Mouse (Mus musculus) ES-E14 (cell line): ENCODE measurements around the gene Glt6d1. TPM values are rescaled to one million over a fixed set of nuclear protein-coding genes. Genes with fewer than 3 reads are reported as not detected.

Source experiments
- DNase-seq: peaks from one replicate; pipeline ENCODE4 v3.0.0-alpha.2; 2013; ENCODE audit warnings: low read depth, low spot score
- H3K27ac ChIP-seq: 2 replicates; pipeline ENCODE4 v1.5.1; 2012; ENCODE audit warnings: low read depth, mild to moderate bottlenecking, low read length, moderate library complexity, mixed read lengths; ENCODE audit not compliant: poor library complexity, insufficient read depth, severe bottlenecking
- H3K36me3 ChIP-seq: 2 replicates; pipeline ENCODE4 v1.6.1; 2012; ENCODE audit warnings: mild to moderate bottlenecking, low read length, moderate library complexity, mixed read lengths; ENCODE audit not compliant: control insufficient read depth, poor library complexity, insufficient read depth, severe bottlenecking
- H3K4me1 ChIP-seq, 2 experiments: fragments of 150-350 bp in 1 of 2; sonication (generic) in 1 of 2; 2 replicates each; pipeline ENCODE4 v1.6.1; 2012; ENCODE audit warnings: low read length in 2 of 2, mild to moderate bottlenecking in 1 of 2, mixed read lengths in 1 of 2; ENCODE audit not compliant: control insufficient read depth in 2 of 2, insufficient read depth in 2 of 2, poor library complexity in 1 of 2
- H3K4me3 ChIP-seq, 2 experiments: fragments of 150-350 bp in 1 of 2; sonication (generic) in 1 of 2; 2 replicates each; pipeline ENCODE4 v1.5.1; 2012; ENCODE audit warnings: low read length in 2 of 2, low read depth in 1 of 2, mild to moderate bottlenecking in 1 of 2, mixed read lengths in 1 of 2; ENCODE audit not compliant: insufficient read depth in 1 of 2, poor library complexity in 1 of 2, severe bottlenecking in 1 of 2
- H3K9ac ChIP-seq: 2 replicates; pipeline ENCODE4 v1.6.1; 2012; ENCODE audit warnings: low read depth, mild to moderate bottlenecking, low read length, mixed read lengths; ENCODE audit not compliant: poor library complexity, insufficient read depth, severe bottlenecking
- H3K9me3 ChIP-seq: fragments of 150-350 bp; sonication (generic); 2 replicates; pipeline ENCODE4 v1.6.1; 2012; ENCODE audit warnings: low read depth, mild to moderate bottlenecking, low read length; ENCODE audit not compliant: control insufficient read depth, insufficient read depth
- CHD2 ChIP-seq: IDR thresholded peaks from 2 replicates; pipeline ENCODE4 v1.6.1; 2014; ENCODE audit warnings: mild to moderate bottlenecking, low read depth, low read length, inconsistent platforms
- HCFC1 ChIP-seq: IDR thresholded peaks from 2 replicates; pipeline ENCODE4 v1.6.1; 2012; ENCODE audit warnings: low read length, inconsistent platforms, borderline replicate concordance; ENCODE audit not compliant: insufficient read depth
- MAFK ChIP-seq: IDR thresholded peaks from 2 replicates; pipeline ENCODE4 v1.6.1; 2014; ENCODE audit warnings: mild to moderate bottlenecking, low read depth, low read length, inconsistent platforms; ENCODE audit not compliant: insufficient read depth
- ZC3H11A ChIP-seq: IDR thresholded peaks from 2 replicates; pipeline ENCODE4 v1.6.1; 2012; ENCODE audit warnings: low read depth, mild to moderate bottlenecking, inconsistent platforms, low read length, borderline replicate concordance
- ZNF384 ChIP-seq: IDR thresholded peaks from 2 replicates; pipeline ENCODE4 v1.6.1; 2012; ENCODE audit warnings: low read depth, low read length, inconsistent platforms
- in situ Hi-C, 2 experiments: fragments of 600-800 bp; cut with MboI; formaldehyde crosslinking; loops; one replicate each; pipeline ENCODE4 v1.15.1; 2025; ENCODE audit warnings: low sequenced_read_pairs in 2 of 2, inconsistent platforms in 1 of 2; ENCODE audit not compliant: unreplicated experiment in 2 of 2
- total RNA-seq: library from RNA; depleted of rRNA; stranded (reverse); fragments of 300-350 nt; gene quantifications from 2 replicates; pipeline ENCODE4 v1.2.3, GENCODE M21; 2012

The Glt6d1 gene
- total RNA-seq, 1 experiment, result not detected

- in situ Hi-C loops, result no loop called here
- no peak for TF ChIP-seq HCFC1
- TF ChIP-seq CHD2, result no peak
- TF ChIP-seq ZNF384, result no peak
- TF ChIP-seq ZC3H11A, result no peak
- TF ChIP-seq MAFK, result no peak
- no peak for DNase-seq
- Histone ChIP-seq H3K9me3 (no peaks in the 10 kb centered on the region), H3K4me1 (peaks cover 0 to 2% of the 10 kb centered on the region in 2 experiments; a peak in 1 of 4 replicates), H3K36me3 (no peaks in the 10 kb centered on the region), H3K9ac (no peak within 1 kb of the TSS), H3K4me3 (no peak within 1 kb of the TSS), H3K27ac (no peak within 1 kb of the TSS)
These were observed 31.6 kb upstream of the Glt6d1 start, which contains the start of gene Sohlh1 for GRCm38 (mm10) chr2:25847226-25847625. Sohlh1 (minus strand) TSS chr2:25847248.

GRCm38 (mm10) chr2:25846516-25846915, 30.9 kb upstream of the Glt6d1 start:
- TF ChIP-seq ZC3H11A (no peak), MAFK (no peak), ZNF384 (no peak), CHD2 (no peak), HCFC1 (no peak)
- Histone ChIP-seq H3K36me3 (no peaks in the 10 kb centered on the region), H3K4me3 (no peak overlapping the region), H3K9me3 (no peaks in the 10 kb centered on the region), H3K9ac (no peak overlapping the region), H3K4me1 (no peaks in the 10 kb centered on the region), H3K27ac (no peak overlapping the region)
- no peak for DNase-seq
- in situ Hi-C loops, result no loop called here

GRCm38 (mm10) chr2:25844097-25844496, 28.4 kb upstream of the Glt6d1 start:
- in situ Hi-C loops, result no loop called here
- H3K4me3 ChIP-seq, result no peak overlapping the region
- TF ChIP-seq CHD2, result no peak
- TF ChIP-seq ZC3H11A, result no peak
- TF ChIP-seq HCFC1, result no peak
- TF ChIP-seq MAFK, result no peak
- TF ChIP-seq ZNF384, result no peak
- H3K4me1 ChIP-seq, result no peaks in the 10 kb centered on the region
- H3K9me3 ChIP-seq, result no peaks in the 10 kb centered on the region
- no peak for DNase-seq
- H3K36me3 ChIP-seq, result no peaks in the 10 kb centered on the region
- H3K9ac ChIP-seq, result no peak overlapping the region
- H3K27ac ChIP-seq, result no peak overlapping the region

GRCm38 (mm10) chr2:25842758-25843157, 27.1 kb upstream of the Glt6d1 start:
- DNase-seq, result no peak
- in situ Hi-C loops, result no loop called here
- no peak overlapping the region for H3K4me3 ChIP-seq
- H3K4me1 ChIP-seq, result no peaks in the 10 kb centered on the region
- no peaks in the 10 kb centered on the region for H3K36me3 ChIP-seq
- no peak overlapping the region for H3K27ac ChIP-seq
- H3K9ac ChIP-seq, result no peak overlapping the region
- TF ChIP-seq ZNF384 (no peak), CHD2 (no peak), ZC3H11A (no peak), HCFC1 (no peak), MAFK (no peak)
- no peaks in the 10 kb centered on the region for H3K9me3 ChIP-seq

- DNase-seq, result no peak
- Histone ChIP-seq H3K36me3 (no peaks in the 10 kb centered on the region), H3K4me3 (no peak overlapping the region), H3K4me1 (no peaks in the 10 kb centered on the region), H3K9me3 (no peaks in the 10 kb centered on the region), H3K9ac (no peak overlapping the region), H3K27ac (no peak overlapping the region)
- in situ Hi-C loops, result no loop called here
- no peak for TF ChIP-seq ZNF384
- TF ChIP-seq CHD2, result no peak
- TF ChIP-seq HCFC1, result no peak
- no peak for TF ChIP-seq MAFK
- TF ChIP-seq ZC3H11A, result no peak
These were observed 26.5 kb upstream of the Glt6d1 start for GRCm38 (mm10) chr2:25842161-25842560.
